Mouse (Mus musculus) urinary bladder, postnatal 4 days (tissue): ENCODE measurements around the gene Rplp0.
"Not testable (repeated sequence)": the region's sequence is repeated elsewhere in the genome, so short reads cannot be mapped to it uniquely, and the experiment has no call there.

Experiments used
- DNase-seq, 2 experiments: peaks; one replicate each; pipeline ENCODE4 v3.0.0; 2021 to 2022; ENCODE audit warnings: low spot score in 2 of 2

Gene Rplp0

DNA sequence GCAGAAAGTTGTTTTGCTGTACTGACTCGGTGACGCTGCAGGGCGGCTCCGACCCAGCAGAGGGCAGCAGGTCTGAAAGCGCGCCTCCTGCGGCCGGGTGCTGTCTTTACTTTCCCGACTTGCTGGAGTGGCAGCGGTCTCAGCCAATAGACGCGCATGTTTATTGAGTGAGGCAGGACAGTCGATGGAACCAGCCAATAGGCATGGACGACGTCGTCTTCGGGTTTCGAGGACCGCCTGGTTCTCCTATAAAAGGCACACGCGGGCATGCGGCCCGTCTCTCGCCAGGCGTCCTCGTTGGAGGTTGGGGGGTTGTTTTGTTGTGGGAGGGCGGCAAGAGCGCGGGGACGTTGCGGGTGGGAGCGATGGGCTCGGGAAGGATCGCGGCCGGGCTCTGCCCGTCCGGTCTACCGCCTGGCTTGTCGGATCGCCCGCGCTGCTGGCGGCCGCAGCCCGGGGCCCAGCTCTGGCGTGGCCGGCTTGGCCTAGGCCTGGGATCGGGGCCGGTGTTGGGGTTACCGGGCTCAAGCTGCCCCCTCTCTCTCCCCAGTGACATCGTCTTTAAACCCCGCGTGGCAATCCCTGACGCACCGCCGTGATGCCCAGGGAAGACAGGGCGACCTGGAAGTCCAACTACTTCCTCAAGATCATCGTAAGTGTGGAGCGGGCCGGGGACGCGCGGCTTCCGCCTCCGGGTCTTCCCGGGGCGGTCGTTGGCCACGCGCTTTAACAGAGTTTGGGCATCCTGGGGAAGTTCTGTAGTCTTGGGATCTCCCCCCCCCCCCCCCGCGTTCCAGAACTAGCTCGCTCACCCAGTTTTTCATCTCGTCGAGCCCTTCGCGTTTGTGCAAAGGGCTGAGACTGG, at the start of gene Rplp0:
TSS of gene Rplp0 (plus strand) at position 231 of the 865 bp plus-strand sequence.
- DNase-seq: peak; percentile 100

DNA sequence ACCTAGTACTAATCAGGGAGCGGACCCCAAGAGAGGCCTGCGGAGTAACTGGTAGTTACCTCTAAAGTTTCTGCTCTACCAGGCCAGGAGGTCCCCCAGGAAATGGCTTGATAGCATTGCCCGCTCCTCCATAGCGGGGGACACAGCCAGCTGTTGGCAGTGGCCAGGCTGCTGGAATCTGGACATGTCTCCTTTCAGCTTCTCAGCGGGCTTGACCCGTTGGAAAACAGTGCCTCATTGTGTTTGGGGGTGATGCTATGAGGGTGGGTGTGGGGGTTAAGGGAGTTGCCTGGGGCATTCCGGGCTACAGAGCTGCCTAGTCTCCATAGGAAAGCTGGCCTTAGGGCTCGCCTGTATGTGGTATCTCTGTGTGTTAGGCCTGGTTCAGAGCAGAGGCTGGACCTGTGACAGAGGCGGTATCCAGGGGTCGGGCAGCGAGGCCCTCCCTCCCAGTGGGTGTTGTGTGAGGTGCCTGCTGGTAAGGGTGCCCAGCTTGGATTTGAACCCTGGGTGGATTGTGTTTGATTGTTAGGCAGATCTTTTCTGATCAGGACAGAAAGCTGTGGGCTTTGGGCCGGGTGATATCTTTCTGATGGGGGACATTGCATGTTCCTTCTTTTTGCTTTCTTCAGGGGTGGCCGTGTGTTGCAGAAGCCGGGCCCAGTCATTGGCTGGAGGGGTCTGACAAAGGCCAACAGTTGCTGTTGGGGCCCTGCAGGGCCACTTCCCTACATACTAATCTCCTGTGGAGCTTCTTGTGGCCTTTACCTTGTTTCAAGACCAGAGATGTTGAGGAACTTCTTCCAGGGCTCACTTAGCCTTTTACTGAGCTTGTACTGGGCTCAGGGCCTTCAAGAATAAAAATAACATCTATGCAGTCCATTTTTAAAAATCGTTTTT, 49.2 kb upstream of the Rplp0 start:
- DNase-seq: no peak

- no peak for DNase-seq
These were observed 46.9 kb upstream of the Rplp0 start for GRCm38 (mm10) chr5:115512375-115512774.

DNA sequence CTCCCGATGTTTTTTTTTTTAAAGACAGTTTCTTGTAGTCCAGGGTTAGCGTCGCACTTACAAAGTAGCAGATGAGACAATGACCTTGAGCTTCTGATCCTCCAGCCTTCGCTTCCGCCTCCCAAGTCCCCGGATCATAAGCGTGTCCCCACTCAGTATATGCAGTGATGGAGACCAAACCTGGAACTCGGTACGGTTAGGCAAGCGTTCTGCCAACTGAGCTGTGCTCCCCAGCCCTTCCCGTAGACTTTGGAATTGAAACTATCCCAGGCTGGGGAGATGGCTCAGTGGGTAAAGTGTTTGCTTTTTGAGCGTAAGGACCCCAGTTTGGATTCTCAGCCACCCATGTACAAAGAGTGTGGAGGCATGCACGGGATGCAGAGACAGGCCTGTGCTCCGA, 46.0 kb upstream of the Rplp0 start:
- DNase-seq: no peak

GRCm38 (mm10) chr5:115513721-115514120, 45.5 kb upstream of the Rplp0 start:
- no peak for DNase-seq

GRCm38 (mm10) chr5:115514346-115514745, 44.9 kb upstream of the Rplp0 start:
- no peak for DNase-seq

GRCm38 (mm10) chr5:115514896-115515587, 44.2 kb upstream of the Rplp0 start:
- no peak for DNase-seq

GRCm38 (mm10) chr5:115516081-115516907, 43.0 kb upstream of the Rplp0 start:
- no peak for DNase-seq

- no peak for DNase-seq
These were observed 42.4 kb upstream of the Rplp0 start for GRCm38 (mm10) chr5:115516908-115517307.

GRCm38 (mm10) chr5:115517501-115517900, 41.8 kb upstream of the Rplp0 start:
- no peak for DNase-seq

DNA sequence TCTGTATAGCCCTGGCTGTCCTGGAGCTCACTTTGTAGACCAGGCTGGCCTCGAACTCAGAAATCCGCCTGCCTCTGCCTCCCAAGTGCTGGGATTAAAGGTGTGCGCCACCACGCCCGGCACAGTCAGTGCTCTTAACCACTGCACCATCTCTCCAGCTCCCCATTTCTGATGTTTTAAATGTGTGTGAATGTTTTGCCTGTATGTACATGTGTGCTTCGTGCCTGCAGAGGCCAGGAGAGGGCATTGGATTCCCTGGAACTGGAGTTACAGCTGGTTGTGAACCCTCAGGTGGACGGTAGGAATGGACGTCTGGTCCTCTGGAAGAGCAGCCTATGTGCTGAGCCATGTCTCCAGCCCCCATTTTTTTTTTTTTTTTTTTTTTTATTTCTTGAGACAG, 41.1 kb upstream of the Rplp0 start:
- not testable (repeated sequence) for DNase-seq

DNA sequence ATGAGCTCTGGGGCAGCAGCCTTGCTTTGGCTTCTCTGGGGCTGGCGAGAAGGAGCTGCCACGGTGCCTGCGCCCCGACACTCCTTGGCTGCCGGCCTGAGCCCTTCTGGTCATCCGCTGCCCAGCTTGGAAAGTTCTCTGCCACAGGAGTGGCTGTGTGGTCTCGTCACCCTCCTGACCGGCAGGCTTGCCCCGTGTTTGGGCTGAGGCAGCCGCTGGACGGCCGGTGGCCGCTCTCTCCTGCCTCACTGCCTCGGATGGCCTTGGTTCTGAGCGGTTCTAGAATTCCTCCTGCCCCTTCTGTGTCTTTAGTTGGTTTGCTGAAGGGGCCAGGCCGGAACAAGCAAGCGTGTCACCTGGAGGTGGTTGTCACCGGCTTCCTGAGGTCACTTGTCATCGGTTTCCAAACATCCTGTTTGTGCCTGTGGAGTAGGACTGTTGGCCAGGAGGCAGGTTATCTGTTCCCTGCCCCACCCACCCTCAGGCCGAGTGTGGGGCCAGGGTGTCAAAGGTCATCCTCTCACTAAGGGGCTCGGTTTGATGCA, 38.9 kb upstream of the Rplp0 start:
- no peak for DNase-seq

DNA sequence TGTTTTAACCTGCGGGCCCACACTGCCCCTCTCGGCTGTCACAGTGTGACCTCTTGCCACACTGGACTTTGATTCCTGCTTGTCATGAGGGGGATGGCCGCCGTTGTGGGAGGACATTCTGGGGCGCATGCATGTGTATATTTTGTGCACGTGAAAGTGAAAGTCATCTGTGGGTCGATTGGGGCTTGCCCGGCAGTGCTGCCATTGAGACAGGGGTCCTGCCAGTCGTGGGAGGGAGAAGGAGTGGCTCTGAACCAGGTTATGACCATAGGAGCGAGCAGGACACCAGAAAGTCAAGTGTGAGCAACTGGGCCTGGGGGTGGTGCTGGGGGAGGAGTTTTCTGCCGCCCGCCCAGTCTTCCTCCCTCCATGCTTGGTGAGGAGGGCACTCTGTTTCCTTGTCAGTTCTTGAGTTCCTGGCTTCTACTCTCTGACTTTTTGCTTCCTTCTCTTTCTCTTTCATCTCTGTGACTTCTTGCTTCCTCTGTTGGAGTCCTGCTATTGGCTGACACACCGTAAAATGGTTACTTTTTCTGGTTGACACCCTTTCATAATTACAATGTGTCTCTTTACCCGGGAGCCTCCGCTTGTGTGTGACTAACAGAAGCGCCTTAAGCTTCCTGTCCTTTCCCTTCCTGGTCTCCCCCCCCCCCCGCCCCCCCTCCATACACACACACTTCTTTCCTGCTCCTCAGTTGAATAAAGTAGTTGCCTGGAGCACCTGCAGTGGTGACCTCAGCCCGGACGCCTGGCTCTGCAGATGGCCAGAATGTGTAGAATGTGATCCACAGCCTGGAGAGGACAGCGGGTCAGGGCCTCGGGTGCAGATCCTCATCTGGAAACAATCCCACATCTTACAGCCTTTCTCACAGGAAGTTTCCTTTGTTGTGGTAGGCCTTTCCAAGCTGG, 37.5 kb upstream of the Rplp0 start:
- no peak for DNase-seq

GRCm38 (mm10) chr5:115522531-115522930, 36.7 kb upstream of the Rplp0 start:
- DNase-seq: no peak

DNA sequence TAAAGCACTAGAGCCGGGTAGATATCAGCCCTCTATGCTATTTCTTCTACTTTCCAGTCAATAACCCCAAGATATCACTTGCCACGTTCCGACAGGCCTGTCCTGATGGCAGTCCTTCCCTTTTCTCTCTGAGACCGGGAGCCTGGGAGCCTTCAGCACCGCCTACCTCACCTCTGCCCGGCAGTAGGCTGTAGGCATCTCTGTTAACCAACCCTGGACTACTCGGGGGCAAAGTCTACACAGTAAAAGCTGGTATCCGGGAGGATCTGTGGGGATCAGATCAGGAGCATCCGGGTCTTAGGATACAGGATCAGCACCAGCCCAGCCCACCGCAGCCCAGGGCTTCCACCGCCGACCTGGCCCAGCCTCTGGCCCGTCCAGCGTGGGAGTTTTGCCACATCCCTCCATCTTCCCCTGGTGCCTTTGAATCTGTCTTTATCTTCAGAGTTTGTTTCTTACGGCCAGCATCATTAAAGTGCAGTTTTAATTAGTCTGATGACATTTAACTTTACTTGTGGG, 36.2 kb upstream of the Rplp0 start:
- no peak for DNase-seq

- no peak for DNase-seq
These were observed 35.3 kb upstream of the Rplp0 start for GRCm38 (mm10) chr5:115523971-115524370.

- DNase-seq: no peak
These were observed 34.8 kb upstream of the Rplp0 start for GRCm38 (mm10) chr5:115524471-115524870.

DNA sequence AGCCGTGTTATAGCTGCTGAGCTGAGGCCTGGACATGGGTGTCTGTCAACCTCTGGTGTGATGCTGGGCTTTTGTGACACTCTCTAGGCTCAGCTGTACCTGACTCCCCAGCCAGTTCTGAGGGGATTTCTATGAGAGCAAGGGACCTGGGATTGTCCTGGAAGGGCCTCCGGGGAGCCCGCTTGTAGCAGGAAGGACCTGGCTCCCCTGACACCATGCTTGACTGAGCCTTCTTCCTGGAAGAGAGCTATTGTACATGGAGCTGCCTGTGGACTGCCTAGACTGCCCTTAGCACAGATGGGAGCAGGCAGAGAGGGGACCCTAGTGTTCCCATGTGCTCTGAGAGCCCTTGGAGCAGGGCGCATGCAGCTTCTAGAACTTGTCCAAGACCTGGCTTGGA, 33.9 kb upstream of the Rplp0 start:
- DNase-seq: no peak

- no peak for DNase-seq
These were observed 33.3 kb upstream of the Rplp0 start for GRCm38 (mm10) chr5:115525943-115526342.
